Mouse (Mus musculus): ENCODE data around the gene Mgll. TPM values are rescaled to one million over a fixed set of nuclear protein-coding genes. Genes with fewer than 3 reads are reported as not detected.

Mgll gene
- polyA plus RNA-seq, 1 experiment, result 57.9 TPM

DNA sequence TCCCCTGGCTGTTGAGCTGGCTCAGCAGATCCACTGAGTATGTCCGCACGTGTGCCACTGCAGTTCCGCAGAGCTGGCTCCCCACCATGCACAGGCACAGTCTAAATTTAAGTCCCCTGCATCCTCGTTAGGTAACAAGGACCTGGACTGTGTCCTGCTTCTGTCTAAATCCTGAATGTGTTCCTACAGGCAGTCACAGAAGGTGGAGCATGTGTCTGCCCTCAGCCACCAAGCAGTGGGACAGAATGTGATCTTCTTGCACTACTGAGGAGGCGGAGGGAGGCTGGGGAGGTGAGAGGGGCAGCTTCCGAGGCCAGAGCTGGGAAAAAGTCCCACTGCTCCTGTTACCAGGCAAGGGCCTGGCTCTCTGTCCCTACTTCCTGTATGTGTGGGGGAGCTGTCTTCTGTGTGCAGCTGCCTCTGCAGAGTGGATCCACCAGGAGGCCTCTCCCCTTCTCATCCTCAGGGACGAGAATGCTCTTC is 60.5 kb downstream of the Mgll start:
- no peak overlapping the region for H3K27ac ChIP-seq (ENCODE audit: control insufficient read depth, insufficient read depth, low read depth, low read length, poor library complexity)
- WGBS, result 83% methylated on average over 7 of the region's 7 CpGs

GRCm38 (mm10) chr6:88785331-88785730 is 61.1 kb downstream of the Mgll start:
- TF ChIP-seq CTCF (IDR thresholded peaks at IDR 0.05; ENCODE audit: control insufficient read depth, insufficient read depth, low read length) (no peak), POLR2A (IDR thresholded peaks at IDR 0.05; ENCODE audit: borderline replicate concordance, control insufficient read depth, low read depth, low read length) (no peak)
- no peak overlapping the region for H3K4me3 ChIP-seq (replicated peaks; ENCODE audit: control insufficient read depth, low read depth, low read length)
- H3K4me1 ChIP-seq (ENCODE audit: control insufficient read depth, insufficient read depth, low read length), result no peaks in the 10 kb centered on the region; the same call in 1 of the 2 replicates
- 45% methylated on average over 5 of the region's 5 CpGs for WGBS
- H3K27ac ChIP-seq (ENCODE audit: control insufficient read depth, insufficient read depth, low read depth, low read length, poor library complexity), result no peak overlapping the region

More for the DNA sequence above, 60.5 kb downstream of the Mgll start:
- no peak; the same call in 1 of the 2 replicates for TF ChIP-seq POLR2A (IDR thresholded peaks at IDR 0.05; ENCODE audit: borderline replicate concordance, control insufficient read depth, low read depth, low read length)
- no peaks in the 10 kb centered on the region; the same call in 1 of the 2 replicates for H3K4me1 ChIP-seq (ENCODE audit: control insufficient read depth, insufficient read depth, low read length)
- H3K4me3 ChIP-seq (replicated peaks; ENCODE audit: control insufficient read depth, low read depth, low read length), result no peak overlapping the region

DNA sequence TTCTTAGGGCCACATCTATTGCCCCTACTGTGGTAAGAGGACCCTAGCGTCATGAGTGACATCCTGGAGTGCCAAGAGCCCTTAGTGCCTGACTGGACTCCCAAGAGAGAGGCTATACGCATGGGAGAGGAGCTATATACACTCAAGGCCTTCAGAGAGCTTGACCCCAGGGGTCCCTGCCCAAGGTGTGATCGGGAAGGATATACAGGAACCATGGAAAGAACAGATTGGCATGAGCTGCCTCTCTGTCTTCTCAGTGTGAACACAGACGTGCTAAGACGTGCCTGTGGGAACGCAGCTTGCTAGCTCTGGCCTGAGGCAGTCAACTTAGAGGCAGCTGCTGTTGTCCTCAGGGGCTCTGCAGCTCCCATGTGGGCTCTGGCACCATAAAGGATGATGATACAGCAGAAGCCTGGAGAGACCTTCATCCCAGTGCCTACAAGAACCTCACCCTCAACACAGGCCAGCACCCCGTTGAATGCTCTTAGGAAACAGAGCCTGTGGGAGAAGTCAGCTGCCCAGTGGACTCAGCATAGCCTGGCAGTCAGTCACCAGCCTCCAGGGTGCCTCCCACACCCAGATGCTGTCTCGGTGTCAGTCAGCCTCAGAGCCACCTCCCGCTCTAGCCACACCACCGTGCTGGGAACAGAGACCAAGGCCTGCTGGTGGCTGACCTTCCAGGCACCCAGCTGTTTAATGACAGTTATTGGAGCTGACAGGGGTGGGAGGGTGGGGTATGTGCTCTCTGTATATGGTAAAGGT is 61.8 kb downstream of the Mgll start:
- H3K4me1 ChIP-seq (ENCODE audit: control insufficient read depth, insufficient read depth, low read length), result no peaks in the 10 kb centered on the region; the same call in 1 of the 2 replicates
- no peak overlapping the region for H3K4me3 ChIP-seq (replicated peaks; ENCODE audit: control insufficient read depth, low read depth, low read length)
- WGBS, result 91% methylated on average over 10 of the region's 10 CpGs
- TF ChIP-seq POLR2A (IDR thresholded peaks at IDR 0.05; ENCODE audit: borderline replicate concordance, control insufficient read depth, low read depth, low read length) (no peak), CTCF (IDR thresholded peaks at IDR 0.05; ENCODE audit: control insufficient read depth, insufficient read depth, low read length) (no peak)
- no peak overlapping the region for H3K27ac ChIP-seq (ENCODE audit: control insufficient read depth, insufficient read depth, low read depth, low read length, poor library complexity)

DNA sequence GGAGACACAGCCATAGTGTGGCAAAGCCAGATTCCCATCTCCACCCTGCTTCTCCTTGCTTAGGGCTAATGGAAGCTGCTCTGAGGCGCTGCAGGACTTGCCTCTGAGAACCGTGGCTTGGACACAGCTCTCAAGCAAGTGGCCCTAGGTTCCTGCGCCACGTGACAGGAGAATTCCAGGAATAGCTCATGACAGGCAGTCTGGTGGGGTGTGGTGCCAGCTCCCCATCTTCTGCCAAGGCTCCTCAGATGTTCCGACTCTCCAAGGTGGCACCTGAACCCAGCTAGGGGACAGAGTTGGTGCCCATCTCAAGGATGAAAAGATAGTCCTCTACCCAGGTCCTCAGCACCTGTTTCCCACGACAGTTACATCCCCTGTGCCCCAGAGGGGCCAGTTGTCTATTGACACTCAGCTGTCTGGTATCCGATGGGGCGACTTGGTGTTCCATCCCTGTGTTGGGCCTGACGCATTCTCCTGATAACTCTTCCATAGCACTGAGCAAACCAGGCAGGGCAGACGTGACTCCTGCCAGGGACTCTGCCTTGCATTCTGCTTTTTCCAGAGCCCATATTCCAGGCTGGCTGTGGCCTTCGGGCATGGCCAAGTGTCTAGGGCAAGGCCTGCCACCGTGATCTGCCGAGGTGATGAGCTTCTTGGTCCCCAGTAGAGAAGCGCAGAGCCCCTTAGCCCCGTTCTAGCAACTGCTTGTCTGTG is 62.7 kb downstream of the Mgll start:
- no peak overlapping the region for H3K4me3 ChIP-seq (replicated peaks; ENCODE audit: control insufficient read depth, low read depth, low read length)
- TF ChIP-seq CTCF (IDR thresholded peaks at IDR 0.05; ENCODE audit: control insufficient read depth, insufficient read depth, low read length) (no peak), POLR2A (IDR thresholded peaks at IDR 0.05; ENCODE audit: borderline replicate concordance, control insufficient read depth, low read depth, low read length) (no peak)
- WGBS, result 92% methylated on average over 15 of the region's 15 CpGs
- no peaks in the 10 kb centered on the region; the same call in 1 of the 2 replicates for H3K4me1 ChIP-seq (ENCODE audit: control insufficient read depth, insufficient read depth, low read length)
- H3K27ac ChIP-seq (ENCODE audit: control insufficient read depth, insufficient read depth, low read depth, low read length, poor library complexity), result no peak overlapping the region

- Histone ChIP-seq H3K27ac (ENCODE audit: control insufficient read depth, insufficient read depth, low read depth, low read length, poor library complexity) (no peak overlapping the region), H3K4me1 (ENCODE audit: control insufficient read depth, insufficient read depth, low read length) (no peaks in the 10 kb centered on the region; the same call in 1 of the 2 replicates), H3K4me3 (replicated peaks; ENCODE audit: control insufficient read depth, low read depth, low read length) (no peak overlapping the region)
- TF ChIP-seq POLR2A (IDR thresholded peaks at IDR 0.05; ENCODE audit: borderline replicate concordance, control insufficient read depth, low read depth, low read length) (no peak), CTCF (IDR thresholded peaks at IDR 0.05; ENCODE audit: control insufficient read depth, insufficient read depth, low read length) (no peak)
- WGBS, result 90% methylated on average over 14 of the region's 14 CpGs
These were observed 63.3 kb downstream of the Mgll start for GRCm38 (mm10) chr6:88787496-88787895.

- Histone ChIP-seq H3K4me3 (replicated peaks; ENCODE audit: control insufficient read depth, low read depth, low read length) (no peak overlapping the region), H3K4me1 (ENCODE audit: control insufficient read depth, insufficient read depth, low read length) (no peaks in the 10 kb centered on the region; the same call in 1 of the 2 replicates), H3K27ac (ENCODE audit: control insufficient read depth, insufficient read depth, low read depth, low read length, poor library complexity) (peak overlapping the region; percentile 26; the same call in 1 of the 2 replicates)
- TF ChIP-seq CTCF (IDR thresholded peaks at IDR 0.05; ENCODE audit: control insufficient read depth, insufficient read depth, low read length) (no peak), POLR2A (IDR thresholded peaks at IDR 0.05; ENCODE audit: borderline replicate concordance, control insufficient read depth, low read depth, low read length) (no peak)
- WGBS, result 87% methylated on average over 11 of the region's 11 CpGs
These were observed 64.0 kb downstream of the Mgll start for GRCm38 (mm10) chr6:88788219-88788618.

GRCm38 (mm10) chr6:88791299-88791698 is 67.1 kb downstream of the Mgll start:
- WGBS, result 81% methylated on average over 9 of the region's 9 CpGs
- no peak for TF ChIP-seq CTCF (IDR thresholded peaks at IDR 0.05; ENCODE audit: control insufficient read depth, insufficient read depth, low read length)
- no peak for TF ChIP-seq POLR2A (IDR thresholded peaks at IDR 0.05; ENCODE audit: borderline replicate concordance, control insufficient read depth, low read depth, low read length)
- Histone ChIP-seq H3K4me1 (ENCODE audit: control insufficient read depth, insufficient read depth, low read length) (no peaks in the 10 kb centered on the region), H3K27ac (ENCODE audit: control insufficient read depth, insufficient read depth, low read depth, low read length, poor library complexity) (no peak overlapping the region), H3K4me3 (replicated peaks; ENCODE audit: control insufficient read depth, low read depth, low read length) (no peak overlapping the region)

- Histone ChIP-seq H3K4me3 (replicated peaks; ENCODE audit: control insufficient read depth, low read depth, low read length) (no peak overlapping the region), H3K4me1 (ENCODE audit: control insufficient read depth, insufficient read depth, low read length) (no peaks in the 10 kb centered on the region), H3K27ac (ENCODE audit: control insufficient read depth, insufficient read depth, low read depth, low read length, poor library complexity) (no peak overlapping the region)
- TF ChIP-seq POLR2A (IDR thresholded peaks at IDR 0.05; ENCODE audit: borderline replicate concordance, control insufficient read depth, low read depth, low read length) (no peak), CTCF (IDR thresholded peaks at IDR 0.05; ENCODE audit: control insufficient read depth, insufficient read depth, low read length) (no peak)
- 92% methylated on average over 7 of the region's 7 CpGs for WGBS
These were observed 68.0 kb downstream of the Mgll start for GRCm38 (mm10) chr6:88792147-88792691.
